Mouse (Mus musculus) right cerebral cortex, postnatal 10 days (tissue): Measurements from ENCODE around the gene Slc3a2.
A peak's percentile ranks its signal among the peaks of the same experiment; 100 is the strongest.
"Not testable (repeated sequence)": the region's sequence is repeated elsewhere in the genome, so short reads cannot be mapped to it uniquely, and the experiment has no call there.

Experiments
- DNase-seq, 2 experiments: peaks; one replicate each; pipeline ENCODE4 v3.0.0; 2021; ENCODE audit warnings: low spot score in 2 of 2

The Slc3a2 gene

DNA sequence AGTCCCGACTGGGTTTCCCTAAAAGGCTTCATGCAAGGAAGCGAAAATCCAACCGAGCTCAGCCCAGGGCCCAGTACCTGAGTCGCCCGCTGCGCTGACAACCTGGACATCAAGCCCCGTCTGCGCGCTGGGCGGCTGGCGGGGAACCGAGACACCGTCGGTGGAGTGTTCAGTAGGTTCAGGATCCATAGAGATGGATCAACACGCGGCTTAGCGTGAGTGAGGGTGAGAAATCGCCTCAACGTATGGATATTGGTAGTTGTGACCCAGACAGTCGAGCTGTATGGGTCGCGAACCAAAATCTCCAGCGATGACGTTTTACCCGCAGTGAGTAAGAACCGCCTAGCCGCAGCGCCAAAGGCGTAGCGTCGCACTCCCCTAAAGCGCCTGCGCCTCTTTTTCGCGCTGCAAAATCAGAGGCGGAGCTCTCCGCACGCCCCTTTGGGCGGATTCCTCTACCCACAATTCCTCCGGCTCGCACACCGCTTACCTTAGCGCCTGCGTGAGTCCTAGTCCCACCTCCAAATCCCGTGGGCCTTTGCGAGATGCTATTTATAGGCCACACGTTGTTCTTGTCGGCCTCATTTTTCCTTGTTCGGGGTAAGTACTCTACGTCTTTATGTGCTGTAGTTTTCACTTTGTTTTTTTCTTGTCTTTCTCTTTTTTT, at the start of gene Slc3a2:
Gene Slc3a2, minus strand, starts transcription at position 463 of the 667 bp plus-strand sequence.
- peak; percentile 98 for DNase-seq

DNA sequence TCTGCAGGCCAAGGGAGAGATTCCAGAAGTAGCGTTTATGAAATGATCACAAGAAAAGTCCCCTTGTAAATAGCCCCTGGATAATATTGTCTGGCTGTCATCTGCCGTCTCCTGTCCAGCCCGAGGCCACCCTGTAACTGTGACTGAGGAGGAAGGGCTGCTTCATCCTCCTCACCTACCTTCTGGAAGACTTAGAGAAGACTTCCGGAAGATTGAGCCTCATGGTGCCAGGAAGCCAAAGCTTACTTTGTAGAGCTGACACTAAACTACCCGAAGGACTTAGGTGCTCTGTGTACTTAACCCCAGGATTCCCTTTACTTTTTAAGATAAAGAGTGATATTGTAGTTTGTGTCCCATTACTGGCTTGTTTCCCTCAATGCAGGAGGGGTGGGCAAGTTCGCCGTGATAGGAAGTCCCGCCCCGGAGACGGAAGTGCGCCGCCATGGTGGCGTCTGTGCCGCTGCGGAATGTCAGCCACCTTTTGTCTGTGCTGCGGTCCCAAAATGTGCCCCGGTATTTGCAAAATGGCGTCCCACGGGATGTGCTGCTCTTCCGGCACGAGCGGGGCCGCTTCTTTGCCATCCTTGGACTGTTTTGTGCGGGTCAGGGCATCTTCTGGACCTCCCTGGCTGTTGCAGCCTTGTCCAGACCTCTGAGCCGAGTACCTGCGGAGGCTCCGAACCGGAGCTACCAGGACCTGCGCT, 47.5 kb upstream of the Slc3a2 start, which contains the start of gene Tmem223:
Gene Tmem223, plus strand, starts transcription at position 430 of the 704 bp plus-strand sequence.
- peak; percentile 88 for DNase-seq

DNA sequence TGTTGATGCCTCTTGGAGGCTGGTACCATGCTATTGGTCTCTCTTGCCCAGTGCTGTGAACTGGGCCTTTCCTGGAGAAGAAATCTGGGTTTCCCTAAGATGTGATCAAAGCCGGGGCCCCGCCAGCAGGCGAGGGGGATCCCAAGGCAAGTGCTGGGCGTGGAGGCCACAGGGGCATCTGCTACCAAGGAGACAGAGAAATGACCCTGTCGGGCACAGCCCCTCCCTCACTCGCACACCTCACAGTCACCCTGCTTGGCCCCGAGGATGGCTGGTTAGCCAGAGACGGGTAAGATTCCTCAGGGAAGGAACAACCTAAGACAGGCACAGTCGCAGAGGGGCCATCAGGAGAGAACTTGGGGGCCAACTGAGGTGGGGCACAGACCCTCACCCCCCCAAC, 42.4 kb upstream of the Slc3a2 start:
- no peak for DNase-seq

DNA sequence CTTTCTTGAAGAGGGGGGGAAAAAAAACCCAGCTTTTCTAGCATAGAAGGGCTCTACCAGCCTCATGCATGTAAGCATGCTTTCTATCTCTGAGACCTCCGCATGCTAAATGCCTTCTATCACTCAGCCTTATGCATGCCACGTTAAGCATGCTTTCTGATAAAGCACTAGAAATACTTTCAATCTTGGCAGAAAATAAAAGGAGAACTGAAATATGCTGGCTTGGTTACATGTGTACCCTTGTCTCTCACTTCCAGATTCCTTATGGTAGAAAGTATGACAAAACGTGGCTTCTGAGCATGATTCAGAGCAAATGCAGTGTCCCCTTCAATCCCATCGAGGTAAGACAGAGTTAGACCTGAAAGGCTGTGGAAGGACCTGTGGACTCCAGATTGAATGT, 40.1 kb upstream of the Slc3a2 start:
- DNase-seq, result no peak

DNA sequence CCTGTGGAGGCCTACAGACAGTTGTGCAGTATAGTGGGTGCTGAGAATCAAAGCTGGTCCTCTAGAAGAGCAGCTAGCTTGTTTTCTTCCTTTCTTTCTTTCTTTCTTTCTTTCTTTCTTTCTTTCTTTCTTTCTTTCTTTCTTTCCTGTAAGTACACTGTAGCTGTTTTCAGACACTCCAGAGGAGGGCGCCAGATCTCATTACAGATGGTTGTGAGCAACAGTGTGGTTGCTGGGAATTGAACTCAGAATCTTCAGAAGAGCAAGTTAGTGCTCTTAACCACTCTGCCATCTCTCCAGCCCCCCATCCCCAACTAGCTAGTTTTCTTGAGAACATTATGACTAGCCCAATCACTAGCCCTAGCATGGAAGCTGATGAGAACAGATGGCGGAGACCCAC, 37.6 kb upstream of the Slc3a2 start:
- DNase-seq, result no peak

DNA sequence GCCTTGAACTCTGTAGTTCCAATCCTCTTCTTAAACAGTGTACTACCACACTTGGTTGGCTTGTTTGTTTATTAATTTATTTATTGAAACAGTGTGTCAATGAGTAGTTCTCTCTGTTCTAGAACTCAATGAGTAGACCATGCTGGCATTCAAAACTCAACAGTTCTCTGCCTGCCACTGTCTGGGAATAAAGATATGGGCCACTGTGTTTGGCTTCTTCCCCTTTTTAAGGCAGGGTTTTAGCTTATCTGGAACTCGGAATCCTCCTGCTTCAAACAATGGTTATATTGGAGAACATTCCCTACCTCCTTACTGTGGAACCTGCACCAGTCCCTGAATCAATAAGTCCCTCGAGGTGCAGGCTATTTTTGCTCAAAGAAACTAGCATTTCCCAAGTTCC, 35.7 kb upstream of the Slc3a2 start:
- DNase-seq, result no peak

DNA sequence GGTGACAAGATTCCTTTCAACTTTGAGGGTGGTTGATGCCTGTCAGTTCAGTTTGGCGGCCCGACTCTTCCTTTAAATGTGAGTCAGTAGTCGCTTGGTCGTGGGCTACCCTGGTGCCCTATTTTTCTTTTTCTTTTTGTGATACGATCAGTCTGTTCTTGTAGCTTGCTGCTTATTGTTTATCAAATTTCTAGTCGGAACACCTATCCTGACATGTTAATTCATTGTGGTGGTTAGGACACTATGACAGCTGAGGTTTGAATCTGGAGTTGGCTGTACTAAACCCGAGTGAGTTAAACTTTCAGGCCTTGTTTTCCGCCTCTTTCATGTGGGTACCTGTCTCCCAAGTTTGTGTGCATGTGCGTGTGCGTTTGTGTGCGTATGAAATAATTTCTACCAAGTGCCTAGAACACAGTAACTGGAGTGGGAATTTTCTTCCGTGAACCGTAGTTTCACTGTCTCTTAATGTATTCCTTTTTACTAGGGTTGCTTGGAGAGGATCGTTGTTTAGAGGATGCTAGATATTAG, 34.4 kb upstream of the Slc3a2 start:
- no peak for DNase-seq

DNA sequence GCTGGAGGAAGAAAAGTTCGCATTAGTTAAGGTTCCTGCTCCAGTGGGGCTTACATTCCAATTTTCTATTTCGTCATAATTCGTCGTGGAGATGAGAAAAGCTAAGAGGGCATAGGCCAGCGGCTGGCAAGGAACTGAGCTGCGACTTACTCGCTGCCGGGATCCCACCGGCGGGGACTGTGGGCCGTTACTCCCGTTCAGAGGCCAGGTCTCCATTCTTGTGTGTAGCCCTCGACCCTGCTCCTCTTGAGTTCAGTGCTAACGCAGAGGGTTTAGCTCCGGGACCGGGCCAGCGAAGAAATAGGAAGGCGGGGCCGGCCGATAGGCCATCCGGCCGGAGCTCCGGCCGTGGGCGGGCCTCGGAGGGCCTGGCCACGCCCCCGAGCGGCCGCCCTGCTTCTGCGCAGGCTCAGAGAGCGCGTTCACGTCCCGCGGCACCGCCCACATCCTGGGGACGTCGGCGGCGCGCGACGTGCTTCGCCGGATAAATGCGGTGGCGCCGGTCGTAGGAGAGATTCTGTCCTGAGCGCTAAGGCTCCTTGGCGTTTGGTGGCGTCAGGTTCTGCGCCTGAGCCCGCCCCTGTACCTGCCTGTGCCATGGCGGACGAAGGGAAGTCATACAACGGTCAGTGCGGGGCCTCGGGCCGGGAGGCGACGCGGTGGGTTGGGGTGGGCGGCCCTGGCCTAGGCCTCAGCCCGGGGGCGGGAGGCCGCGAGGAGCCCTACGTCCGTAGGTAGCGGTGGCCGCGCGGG, 33.6 kb upstream of the Slc3a2 start, which contains the start of gene Nxf1:
Gene Nxf1, plus strand, starts transcription at position 439 of the 753 bp plus-strand sequence.
- DNase-seq, result peak; percentile 94 to 95

DNA sequence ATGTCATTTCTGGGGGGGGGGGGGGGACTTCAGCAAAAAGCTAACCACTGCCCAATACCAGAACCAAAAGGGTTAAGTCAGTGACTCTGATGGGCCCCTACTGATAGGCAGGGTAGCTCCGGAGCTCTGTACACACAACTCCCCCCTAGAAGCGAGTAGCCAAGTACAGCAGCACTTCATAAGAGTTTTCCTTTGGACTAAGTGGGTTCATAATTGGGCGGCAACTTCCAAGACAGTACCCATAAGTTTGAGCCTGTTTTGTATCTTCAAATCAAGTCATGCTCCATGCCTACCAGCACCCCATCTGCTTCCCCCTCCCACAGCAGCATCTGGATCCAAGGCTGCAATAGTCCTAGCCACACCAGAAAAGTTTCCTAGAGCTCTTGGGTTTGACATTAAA, 32.5 kb upstream of the Slc3a2 start:
- no peak for DNase-seq

DNA sequence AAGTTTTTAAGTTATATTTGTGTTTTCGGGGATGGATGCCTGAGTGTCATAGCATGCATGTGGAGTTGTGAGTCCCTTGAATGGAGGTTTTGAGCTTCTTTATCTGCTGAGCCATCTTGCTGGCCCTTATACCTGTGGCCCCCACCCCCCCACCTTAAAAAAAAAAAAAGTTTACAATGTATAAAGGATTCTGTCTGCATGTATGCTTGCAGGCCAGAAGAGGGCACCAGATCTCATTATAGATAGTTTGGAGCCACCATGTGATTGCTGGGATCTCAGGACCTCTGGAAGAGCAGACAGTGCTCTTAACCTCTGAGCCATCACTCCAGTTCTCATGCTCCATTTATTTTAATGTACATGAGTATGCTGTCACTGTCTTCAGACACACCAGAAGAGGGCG, 24.2 kb upstream of the Slc3a2 start:
- no peak for DNase-seq

DNA sequence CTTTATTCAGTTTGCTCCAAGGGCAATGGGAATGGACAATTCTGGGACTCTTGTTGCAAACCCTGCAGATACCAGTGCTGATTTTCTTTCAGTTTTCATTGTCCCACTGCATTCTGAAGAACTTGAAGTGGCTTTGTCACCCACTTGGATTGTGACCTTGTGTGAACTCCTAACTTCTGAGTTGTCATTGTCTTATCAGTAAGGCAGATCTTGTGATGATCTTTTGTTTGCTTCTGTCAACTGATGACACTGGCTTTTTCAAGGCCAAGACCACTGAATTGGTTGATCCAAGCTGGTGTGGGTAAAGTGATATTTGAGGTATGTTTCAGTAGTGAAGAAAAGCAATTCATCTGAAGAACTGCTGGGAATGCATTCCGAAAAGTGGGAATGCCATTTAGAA, 22.2 kb upstream of the Slc3a2 start:
- DNase-seq, result no peak

DNA sequence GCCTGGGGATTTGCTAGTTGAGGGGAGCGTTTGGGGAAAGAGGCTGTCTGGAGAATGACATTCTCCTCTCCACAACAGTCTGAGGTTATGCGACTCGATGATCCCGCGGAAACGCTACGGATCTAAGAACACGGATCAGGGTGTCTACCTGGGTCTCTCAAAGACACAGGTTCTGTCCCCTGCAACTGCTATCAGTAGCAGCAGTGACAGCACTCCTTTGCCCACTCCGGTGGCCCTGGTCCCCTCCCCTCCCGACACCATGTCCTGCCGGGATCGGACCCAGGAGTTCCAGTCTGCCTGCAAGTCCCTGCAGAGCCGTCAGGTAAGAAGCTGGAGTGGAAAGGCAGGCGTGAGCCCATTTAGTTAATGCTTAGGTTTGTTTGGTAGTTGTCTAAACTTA, 19.0 kb upstream of the Slc3a2 start:
- DNase-seq, result no peak

DNA sequence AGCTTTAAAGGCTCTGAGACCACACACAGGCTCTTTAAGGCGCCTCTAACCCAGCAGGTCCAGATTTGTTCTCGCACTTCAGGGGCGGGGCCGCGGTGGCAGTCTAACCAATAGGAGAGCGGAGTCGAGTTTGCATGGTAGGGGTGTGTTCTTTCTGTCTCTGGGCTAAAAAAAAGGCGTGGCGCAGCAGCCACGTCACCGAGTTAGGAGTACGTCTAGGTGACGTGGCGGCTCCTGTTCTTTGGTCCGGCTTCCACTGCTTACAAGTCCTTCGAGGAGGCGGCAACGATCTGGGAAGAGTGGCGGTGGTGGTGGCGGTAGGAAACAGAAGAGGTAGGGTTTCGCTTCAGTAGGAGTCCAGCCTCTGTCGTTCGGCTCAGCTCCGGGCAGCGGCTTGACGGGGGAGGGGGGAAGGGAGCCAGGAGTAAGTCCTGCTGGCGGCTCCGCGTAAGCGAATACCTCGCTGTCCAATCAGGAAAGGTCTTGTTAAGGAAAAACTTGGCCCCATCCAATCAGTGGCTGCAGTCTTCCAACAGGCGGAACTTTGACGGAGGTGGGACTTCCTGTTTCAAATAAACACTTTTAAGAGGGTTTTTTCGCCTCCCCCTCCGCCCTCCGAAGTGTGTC, 18.2 kb upstream of the Slc3a2 start, which contains the start of gene Stx5a:
Gene Stx5a, plus strand, starts transcription at position 171 of the 627 bp plus-strand sequence.
- DNase-seq, result peak; percentile 98

DNA sequence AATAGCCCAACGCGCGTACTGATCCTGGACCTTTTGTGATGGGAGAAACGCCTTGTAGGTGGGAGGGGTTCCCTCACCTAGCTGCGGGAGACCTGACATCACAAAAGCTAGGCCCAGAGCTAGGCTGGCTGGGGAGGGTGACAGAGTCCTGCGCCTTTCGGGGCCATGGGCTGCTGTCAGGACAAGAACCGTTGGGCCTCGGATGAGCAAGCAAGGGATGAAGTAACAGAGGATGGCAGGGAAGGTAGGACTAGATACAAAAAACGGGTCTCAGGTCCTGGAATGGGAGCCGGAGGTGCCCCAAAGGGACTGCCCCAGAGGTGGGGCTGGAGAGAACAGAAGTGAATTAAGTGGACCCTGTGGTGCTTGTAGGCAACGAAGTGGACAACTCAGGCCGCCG, 17.4 kb upstream of the Slc3a2 start, which contains the start of gene 1700092M07Rik:
Gene 1700092M07Rik, plus strand, starts transcription at position 116 of the 400 bp plus-strand sequence.
- DNase-seq, result no peak

DNA sequence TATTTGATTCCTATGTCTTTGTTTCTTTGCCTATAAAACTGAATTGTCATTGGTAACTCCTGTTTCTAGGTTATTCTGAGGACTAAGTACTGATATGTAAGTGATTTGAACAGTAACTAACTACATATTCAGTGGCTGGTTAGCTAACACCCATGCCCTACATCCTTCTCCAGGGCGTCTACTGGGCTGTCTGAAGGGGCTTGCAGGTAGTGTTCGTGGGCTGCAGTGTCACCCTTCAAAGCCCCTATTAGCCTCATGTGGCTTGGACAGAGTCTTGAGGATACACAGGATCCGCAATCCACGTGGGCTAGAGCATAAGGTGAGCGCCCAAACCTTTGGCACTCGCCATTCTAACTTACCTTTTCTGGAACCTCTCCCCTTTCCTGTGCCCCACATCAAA, 16.5 kb upstream of the Slc3a2 start:
- no peak for DNase-seq

DNA sequence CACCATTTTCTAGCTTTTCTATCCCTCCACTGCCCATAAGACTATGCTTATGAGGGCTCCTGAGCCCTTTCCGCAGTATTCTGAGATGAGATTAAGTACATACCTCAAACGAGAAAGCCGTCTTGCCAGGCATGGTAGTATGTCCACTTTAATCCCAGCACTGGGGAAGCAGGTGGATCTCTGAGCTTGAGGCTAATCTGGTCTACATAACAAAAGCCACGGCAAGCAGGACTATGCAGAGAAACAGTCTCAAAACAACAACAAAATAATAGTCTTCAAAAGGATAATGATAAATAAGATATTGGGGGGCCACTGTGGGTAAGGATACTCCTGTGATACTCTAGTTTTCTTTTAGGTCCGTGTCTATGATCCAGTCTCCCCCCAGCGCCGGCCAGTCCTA, 15.7 kb upstream of the Slc3a2 start:
- no peak for DNase-seq

DNA sequence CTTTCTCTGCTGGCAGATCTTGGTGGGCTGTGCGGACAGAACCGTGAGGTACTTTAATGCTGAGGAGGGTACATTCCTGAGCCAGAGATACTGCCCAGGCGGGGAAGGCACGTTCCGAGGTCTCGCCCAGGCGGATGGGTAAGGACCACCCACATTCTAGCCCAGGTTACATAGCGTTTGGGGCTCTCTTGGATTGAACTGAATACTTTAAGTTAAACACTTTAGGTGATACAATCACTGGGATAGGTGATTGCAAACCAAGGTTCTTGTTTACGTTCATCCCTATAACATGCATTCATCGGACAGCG, 12.9 kb upstream of the Slc3a2 start:
- DNase-seq, result no peak

DNA sequence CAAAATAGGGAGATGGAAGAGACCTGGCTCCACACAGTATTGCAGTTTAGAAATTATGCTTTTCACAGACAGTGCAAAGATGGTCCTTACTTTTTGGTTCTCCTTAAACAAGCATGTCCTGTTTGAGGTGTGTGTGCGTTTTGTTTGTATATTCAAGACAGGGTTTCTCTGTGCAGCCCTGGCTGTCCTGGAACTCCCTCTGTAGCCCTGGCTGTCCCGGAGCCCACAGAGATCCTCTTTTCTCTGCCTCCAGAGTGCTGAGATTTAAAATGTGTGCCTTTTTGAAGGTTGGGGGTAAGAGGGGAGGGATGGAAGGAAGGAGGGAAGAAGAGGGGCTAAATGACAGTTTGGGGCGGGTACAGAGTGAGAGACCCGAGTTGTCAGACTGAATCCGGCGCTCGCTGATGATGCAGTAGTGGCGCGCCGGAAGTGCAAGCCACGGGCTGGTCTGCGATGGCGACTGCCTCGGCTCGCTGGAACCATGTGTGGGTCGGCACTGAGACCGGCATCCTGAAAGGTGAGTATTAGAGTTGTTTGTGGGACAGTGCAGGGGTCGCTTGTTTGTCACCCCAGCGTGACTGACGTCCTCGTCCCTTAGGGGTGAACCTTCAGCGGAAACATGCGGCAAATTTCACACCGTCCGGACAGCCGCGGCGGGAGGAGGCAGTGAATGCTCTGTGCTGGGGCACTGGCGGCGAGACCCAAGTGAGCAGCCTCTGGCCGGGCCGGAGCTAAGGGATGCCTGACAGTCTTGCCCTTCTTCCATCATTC, 12.4 kb upstream of the Slc3a2 start, which contains the start of gene Wdr74:
Gene Wdr74, plus strand, starts transcription at position 439 of the 771 bp plus-strand sequence.
- DNase-seq, result peak; percentile 96

DNA sequence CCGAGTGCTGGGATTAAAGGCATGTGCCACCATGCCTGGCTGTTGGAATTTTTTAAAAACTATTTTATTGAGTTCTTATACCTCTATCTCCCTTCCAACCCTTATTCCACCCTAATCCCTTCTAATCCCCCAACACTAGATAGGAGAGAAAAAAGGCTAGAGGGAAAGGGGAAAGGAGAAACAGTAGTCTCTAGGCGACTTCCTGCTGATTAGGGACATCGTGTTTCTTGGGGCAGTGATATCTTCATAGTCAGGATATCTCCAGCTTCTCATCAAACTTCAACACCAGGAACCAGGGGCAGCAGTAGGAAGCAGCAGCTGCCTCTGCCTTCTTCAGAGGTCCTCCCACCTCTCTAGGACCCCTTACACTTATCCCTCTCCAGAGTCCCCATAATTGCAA, 11.2 kb upstream of the Slc3a2 start:
- no peak for DNase-seq

DNA sequence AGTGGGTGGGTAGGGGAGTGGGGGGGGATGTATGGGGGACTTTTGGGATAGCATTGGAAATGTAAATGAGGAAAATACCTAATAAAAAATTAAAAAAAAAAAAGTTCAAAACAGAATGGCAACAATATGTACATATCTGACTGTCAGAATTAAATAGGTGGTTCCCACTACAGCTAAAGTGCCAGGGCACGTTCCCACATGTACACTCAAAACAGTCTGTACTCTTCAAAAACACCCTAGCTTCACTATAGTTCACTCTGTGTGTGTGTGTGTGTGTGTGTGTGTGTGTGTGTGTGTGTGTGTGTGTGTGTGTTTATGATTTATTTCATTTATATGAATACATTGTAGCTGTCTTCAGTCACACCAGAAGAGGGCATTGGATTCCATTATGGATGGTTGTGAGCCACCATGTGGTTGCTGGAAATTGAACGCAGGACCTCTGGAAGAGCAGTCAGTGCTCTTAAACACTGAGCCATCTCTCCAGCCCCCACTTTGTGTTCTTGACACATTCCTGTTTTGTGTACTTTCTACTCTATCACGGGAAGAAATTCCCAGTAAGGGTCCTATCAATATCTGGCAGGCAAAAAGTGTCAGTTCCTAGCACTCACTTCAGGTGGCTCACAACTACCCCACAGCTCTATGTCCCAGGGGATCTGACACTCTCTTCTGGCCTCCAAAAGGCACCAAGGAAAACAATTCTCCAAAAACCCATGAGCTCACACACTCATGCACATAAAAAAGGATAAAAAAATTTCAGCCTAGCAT, 5.3 kb upstream of the Slc3a2 start:
- not testable (repeated sequence) for DNase-seq
